Mouse (Mus musculus) right cerebral cortex, postnatal 4 days (tissue): ENCODE data around the gene Map4k1.
A peak's percentile ranks its signal among the peaks of the same experiment; 100 is the strongest.

ENCODE experiments used
- DNase-seq: peaks from one replicate; pipeline ENCODE4 v3.0.0-alpha.2; 2022

The Map4k1 gene

GRCm38 (mm10) chr7:28983141-28983564, 1.3 kb downstream of the Map4k1 start:
- no peak for DNase-seq

GRCm38 (mm10) chr7:28983849-28984248, 2.0 kb downstream of the Map4k1 start:
- no peak for DNase-seq

- DNase-seq, result no peak
Measured at GRCm38 (mm10) chr7:28984452-28984851, 2.6 kb downstream of the Map4k1 start.

- DNase-seq, result no peak
Measured at GRCm38 (mm10) chr7:28985207-28985606, 3.4 kb downstream of the Map4k1 start.

- no peak for DNase-seq
Measured at GRCm38 (mm10) chr7:28990766-28991273, 9.0 kb downstream of the Map4k1 start.

GRCm38 (mm10) chr7:28991616-28992015, 9.8 kb downstream of the Map4k1 start:
- no peak for DNase-seq

GRCm38 (mm10) chr7:28992997-28993396, 11.1 kb downstream of the Map4k1 start:
- DNase-seq, result no peak

GRCm38 (mm10) chr7:28993402-28993801, 11.6 kb downstream of the Map4k1 start:
- no peak for DNase-seq

- peak; percentile 59 for DNase-seq
Measured at GRCm38 (mm10) chr7:29000651-29001605, 19.1 kb downstream of the Map4k1 start.

GRCm38 (mm10) chr7:29007224-29008101, 25.6 kb downstream of the Map4k1 start:
- no peak for DNase-seq

GRCm38 (mm10) chr7:29008171-29008570, 26.3 kb downstream of the Map4k1 start:
- no peak for DNase-seq

- no peak for DNase-seq
Measured at GRCm38 (mm10) chr7:29008714-29009113, 26.9 kb downstream of the Map4k1 start.

GRCm38 (mm10) chr7:29014984-29015383, 33.1 kb downstream of the Map4k1 start:
- DNase-seq, result no peak

- no peak for DNase-seq
Measured at GRCm38 (mm10) chr7:29016440-29016839, 34.6 kb downstream of the Map4k1 start.

- no peak for DNase-seq
Measured at GRCm38 (mm10) chr7:29017222-29017621, 35.4 kb downstream of the Map4k1 start.

GRCm38 (mm10) chr7:29019447-29020220, 37.8 kb downstream of the Map4k1 start:
- peak; percentile 21 for DNase-seq

- DNase-seq, result no peak
Measured at GRCm38 (mm10) chr7:29022479-29022878, 40.6 kb downstream of the Map4k1 start.

- no peak for DNase-seq
Measured at GRCm38 (mm10) chr7:29023514-29023913, 41.7 kb downstream of the Map4k1 start.

- no peak for DNase-seq
Measured at GRCm38 (mm10) chr7:29025566-29025965, 43.7 kb downstream of the Map4k1 start.

GRCm38 (mm10) chr7:29026195-29026594, 44.3 kb downstream of the Map4k1 start:
- no peak for DNase-seq

GRCm38 (mm10) chr7:29026811-29027210, 45.0 kb downstream of the Map4k1 start:
- DNase-seq, result no peak

- DNase-seq, result no peak
Measured at GRCm38 (mm10) chr7:29028761-29029160, 46.9 kb downstream of the Map4k1 start.
